Mouse (Mus musculus): Measurements from ENCODE around the gene Slc8a3. TPM values are rescaled to one million over a fixed set of nuclear protein-coding genes. Genes with fewer than 3 reads are reported as not detected.

The Slc8a3 gene
- total and polyA plus RNA-seq, 3 experiments, result 0.11 TPM; not detected in 2

DNA sequence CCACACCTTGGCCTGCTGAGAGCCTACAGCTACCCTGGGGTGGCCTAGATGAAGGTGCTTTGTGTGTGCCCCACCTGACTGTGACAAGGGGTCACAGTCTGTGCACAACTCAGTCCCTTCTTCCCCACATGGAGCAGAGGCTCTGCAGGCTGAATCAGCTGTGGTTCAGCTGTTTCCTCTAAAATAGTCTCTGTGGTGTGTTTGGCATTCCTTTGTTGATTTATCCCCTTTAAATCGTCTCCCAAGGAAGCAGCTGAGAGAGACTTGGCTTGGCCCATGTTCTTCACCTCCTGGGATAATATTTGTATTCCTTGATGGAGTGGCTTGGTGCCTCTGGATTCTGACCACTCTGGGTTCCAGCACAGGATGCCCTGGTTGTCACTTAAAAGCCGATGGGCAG, 180.9 kb downstream of the Slc8a3 start:
- H3K9ac ChIP-seq (ENCODE audit: insufficient read depth, low read depth), result no peak overlapping the region
- H3K27ac ChIP-seq (ENCODE audit: insufficient read depth, low read depth), result no peak overlapping the region
- H3K9me3 ChIP-seq (replicated peaks; ENCODE audit: low read length), result no peaks in the 10 kb centered on the region
- H3K4me3 ChIP-seq (replicated peaks in 1 of 3; ENCODE audit: low read depth in 2 of 3, low read length in 2 of 3, poor library complexity in 1 of 3), result no peak overlapping the region
- TF ChIP-seq BHLHE40 (IDR thresholded peaks at IDR 0.05; ENCODE audit: low read depth, low read length) (no peak), JUND (conservative IDR thresholded peaks at IDR 0.05; ENCODE audit: low read depth, low read length) (no peak), POLR2AphosphoS2 (IDR thresholded peaks at IDR 0.05; ENCODE audit: low read depth, low read length) (no peak), MEF2A (IDR thresholded peaks at IDR 0.05; ENCODE audit: borderline replicate concordance, low read depth, low read length) (no peak), SIN3A (IDR thresholded peaks at IDR 0.05; ENCODE audit: low read length) (no peak), MAX (IDR thresholded peaks at IDR 0.05; ENCODE audit: low read length) (no peak), MAZ (IDR thresholded peaks at IDR 0.05; ENCODE audit: low read depth, low read length) (no peak), CTCF (conservative IDR thresholded peaks at IDR 0.05 in 1 of 2, IDR thresholded peaks at IDR 0.05 in 1 of 2; ENCODE audit: low read depth in 2 of 2, low read length in 2 of 2) (no peak), RAD21 (IDR thresholded peaks at IDR 0.05; ENCODE audit: low read depth, low read length) (no peak), EP300 (IDR thresholded peaks at IDR 0.05; ENCODE audit: low read length) (no peak), NELFE (IDR thresholded peaks at IDR 0.05; ENCODE audit: low read depth, low read length) (no peak), USF1 (IDR thresholded peaks at IDR 0.05; ENCODE audit: low read depth, low read length) (no peak), RCOR1 (conservative IDR thresholded peaks at IDR 0.05; ENCODE audit: low read depth, low read length) (no peak)
- no peaks in the 10 kb centered on the region for H3K27me3 ChIP-seq (replicated peaks)
- H3K4me1 ChIP-seq (ENCODE audit: control insufficient read depth in 1 of 2, insufficient read depth in 2 of 2), result peaks cover 0 to 19% of the 10 kb centered on the region in 2 experiments; a peak in 2 of 4 replicates
- H3K36me3 ChIP-seq (replicated peaks in 1 of 2; ENCODE audit: control insufficient read depth in 1 of 2, insufficient read depth in 1 of 2, low read length in 1 of 2), result peaks cover 9 to 64% of the 10 kb centered on the region in 2 experiments
- H3K4me2 ChIP-seq (ENCODE audit: insufficient read depth, low read depth, poor library complexity, severe bottlenecking), result no peak overlapping the region
- in situ Hi-C loops (cut with MboI; ENCODE audit: low pct_ligation_motif_present, low pct_unique_long_range_greater_than_20kb, low sequenced_read_pairs) (no loop called here), dilution Hi-C loops (cut with MboI; ENCODE audit: extremely low pct_ligation_motif_present, extremely low pct_unique_long_range_greater_than_20kb, low sequenced_read_pairs) (no loop called here)
- H3K79me2 ChIP-seq (replicated peaks; ENCODE audit: control insufficient read depth, extremely low read depth, insufficient read depth, poor library complexity, severe bottlenecking), result no peaks in the 10 kb centered on the region
- DNase-seq (ENCODE audit: extremely low read depth), result no peak

GRCm38 (mm10) chr12:81150917-81151316, 182.1 kb downstream of the Slc8a3 start:
- H3K27ac ChIP-seq (ENCODE audit: insufficient read depth, low read depth), result no peak overlapping the region
- in situ Hi-C loops (cut with MboI; ENCODE audit: low pct_ligation_motif_present, low pct_unique_long_range_greater_than_20kb, low sequenced_read_pairs), result no loop called here
- peaks cover 9 to 59% of the 10 kb centered on the region in 2 experiments for H3K36me3 ChIP-seq (replicated peaks in 1 of 2; ENCODE audit: control insufficient read depth in 1 of 2, insufficient read depth in 1 of 2, low read length in 1 of 2)
- no peak overlapping the region for H3K9ac ChIP-seq (ENCODE audit: insufficient read depth, low read depth)
- TF ChIP-seq IRF4 (IDR thresholded peaks at IDR 0.05; ENCODE audit: low read depth, low read length), result no peak
- no peak for TF ChIP-seq JUN (IDR thresholded peaks at IDR 0.05; ENCODE audit: insufficient read depth, low read depth, low read length)
- no peak for TF ChIP-seq POLR2AphosphoS2 (IDR thresholded peaks at IDR 0.05; ENCODE audit: low read depth, low read length)
- no peak for TF ChIP-seq MEF2A (IDR thresholded peaks at IDR 0.05; ENCODE audit: borderline replicate concordance, low read depth, low read length)
- no peak for TF ChIP-seq CHD1 (IDR thresholded peaks at IDR 0.05; ENCODE audit: low read depth, low read length)
- TF ChIP-seq ZNF384 (IDR thresholded peaks at IDR 0.05; ENCODE audit: low read depth, low read length), result no peak
- TF ChIP-seq CHD2 (IDR thresholded peaks at IDR 0.05; ENCODE audit: low read length), result no peak
- H3K9me3 ChIP-seq (replicated peaks; ENCODE audit: low read length), result no peaks in the 10 kb centered on the region
- dilution Hi-C loops (cut with MboI; ENCODE audit: extremely low pct_ligation_motif_present, extremely low pct_unique_long_range_greater_than_20kb, low sequenced_read_pairs), result no loop called here
- H3K4me1 ChIP-seq (ENCODE audit: control insufficient read depth in 1 of 2, insufficient read depth in 2 of 2), result peaks cover 0 to 12% of the 10 kb centered on the region in 2 experiments; a peak in 2 of 4 replicates
- no peaks in the 10 kb centered on the region for H3K79me2 ChIP-seq (replicated peaks; ENCODE audit: control insufficient read depth, extremely low read depth, insufficient read depth, poor library complexity, severe bottlenecking)
- DNase-seq (ENCODE audit: extremely low read depth), result no peak
- no peak overlapping the region for H3K4me2 ChIP-seq (ENCODE audit: insufficient read depth, low read depth, poor library complexity, severe bottlenecking)
- H3K4me3 ChIP-seq (replicated peaks in 1 of 3; ENCODE audit: low read depth in 2 of 3, low read length in 2 of 3, poor library complexity in 1 of 3), result no peak overlapping the region
- no peaks in the 10 kb centered on the region for H3K27me3 ChIP-seq (replicated peaks)
